ENCODE assay signal across 1 mouse cellular context in the genomic region with DNA sequence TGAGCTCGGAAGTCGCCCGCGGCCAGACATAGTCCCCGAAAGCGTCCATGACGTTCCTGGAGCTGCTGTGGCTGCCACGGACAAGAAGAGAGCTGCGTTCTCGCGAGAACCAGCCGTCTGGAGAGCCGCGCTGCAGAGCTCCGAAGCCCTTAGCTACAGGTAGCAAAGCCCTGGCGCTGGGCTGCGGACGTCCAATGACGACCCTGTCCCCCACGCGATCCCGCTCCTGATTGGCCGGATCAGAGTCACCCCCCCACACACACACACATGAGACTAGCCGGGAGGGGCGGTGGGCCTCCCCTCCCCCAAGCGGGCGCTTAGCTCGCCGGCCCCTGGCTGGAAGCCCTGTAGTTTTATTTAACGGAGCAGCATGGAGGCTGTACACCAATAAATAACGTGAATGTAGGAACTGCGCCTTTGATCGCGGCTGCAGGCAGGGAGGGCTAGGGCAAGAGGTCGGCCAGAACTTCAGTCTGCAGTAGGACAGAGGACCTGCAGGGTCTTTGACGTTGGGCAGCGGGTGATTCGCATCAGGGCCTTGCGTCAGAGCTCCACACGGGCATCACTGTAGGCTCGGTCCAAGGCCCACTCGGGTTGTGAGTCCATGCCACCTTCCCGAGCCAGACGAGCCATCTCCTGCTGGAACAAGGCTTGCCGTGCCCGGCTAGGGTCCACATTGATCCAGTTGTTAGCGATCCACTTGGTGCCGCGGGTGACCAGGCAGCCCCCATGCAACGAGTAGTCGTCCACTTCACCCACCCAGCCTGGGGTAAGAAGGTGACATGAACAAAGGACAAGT.
TF ChIP-seq lines count a peak whose summit lies in the region.

TSS of gene Wdr6 (minus strand) at position 195 of the 799 bp plus-strand sequence.

TF ChIP-seq in MEL, 35 proteins besides CTCF, POLR2A, EP300 and RAD21 (continued from another document):
- TF ChIP-seq POLR2AphosphoS5 (IDR thresholded peaks at IDR 0.05; ENCODE audit: borderline replicate concordance, low read depth, low read length) (no peak), ZNF384 (IDR thresholded peaks at IDR 0.05; ENCODE audit: low read depth, low read length) (0 out of 2 replicates have a peak, but pooled peaks have one; percentile 44), ETS1 (IDR thresholded peaks at IDR 0.05; ENCODE audit: low read depth, low read length) (peak; percentile 58; the same call in 1 of the 2 replicates), E2F4 (IDR thresholded peaks at IDR 0.05; ENCODE audit: borderline replicate concordance, low read depth, low read length) (no peak), MAX (IDR thresholded peaks at IDR 0.05; ENCODE audit: low read length) (peak; percentile 74), ZC3H11A (IDR thresholded peaks at IDR 0.05; ENCODE audit: low read depth, low read length) (no peak), GATA1 (IDR thresholded peaks at IDR 0.05; ENCODE audit: low read depth, low read length) (no peak), TCF12 (IDR thresholded peaks at IDR 0.05; ENCODE audit: low read depth, low read length) (peak; percentile 77; the same call in 1 of the 2 replicates), CHD1 (IDR thresholded peaks at IDR 0.05; ENCODE audit: low read depth, low read length) (peak; percentile 76; the same call in 1 of the 2 replicates), ZMIZ1 (IDR thresholded peaks at IDR 0.05; ENCODE audit: low read depth, low read length) (peak; percentile 76), USF2 (IDR thresholded peaks at IDR 0.05; ENCODE audit: borderline replicate concordance in 1 of 2, insufficient read depth in 1 of 2, low read depth in 1 of 2, low read length in 2 of 2) (no peak), KAT2A (conservative IDR thresholded peaks at IDR 0.05; ENCODE audit: low read depth, low read length) (no peak; the same call in 1 of the 2 replicates), USF1 (IDR thresholded peaks at IDR 0.05; ENCODE audit: low read depth, low read length) (peak; percentile 63)
